In the genomic region with DNA sequence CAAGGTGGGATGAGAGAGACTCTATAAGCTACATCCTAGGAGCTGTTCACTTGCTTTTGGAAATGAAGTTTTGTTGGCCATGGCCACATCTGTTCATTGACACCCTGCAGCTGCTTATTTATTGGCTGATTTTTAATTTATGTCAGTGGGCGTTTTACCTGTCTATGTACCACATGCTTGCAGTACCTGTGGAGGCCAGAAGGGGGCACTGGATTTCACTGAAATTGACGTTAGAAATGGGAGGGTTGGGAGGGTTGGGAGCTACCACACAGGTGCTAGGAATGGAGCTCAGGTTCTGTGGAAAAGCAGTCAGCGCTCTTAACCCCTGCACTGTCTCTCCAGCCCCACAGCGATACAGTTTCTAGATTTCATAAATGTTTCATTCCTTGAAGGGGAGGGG, we compare ENCODE assay signal across 7 mouse cellular contexts.
A peak's percentile ranks its signal among the peaks of the same experiment; 100 is the strongest.
DNase-seq lines count a peak whose midpoint lies in the region; ATAC-seq and TF ChIP-seq lines count a peak whose summit lies in the region.

No protein-coding gene starts in this region.

- 53% methylated on average over 4 of the region's 4 CpGs for WGBS in kidney, embryonic 16.5 days

- H3K36me3 ChIP-seq in kidney, embryonic 16.5 days (ENCODE audit: insufficient read depth, low read length), result no peaks in the 10 kb centered on the region
- no peaks in the 10 kb centered on the region for H3K36me3 ChIP-seq in E14TG2a.4 (ENCODE audit: insufficient read depth, low read length)

- no peak for ATAC-seq in kidney, embryonic 16.5 days (ENCODE audit: low FRiP score, low TSS enrichment)
- no peak for ATAC-seq in activated CD4-positive, CD25-positive, alpha-beta regulatory T cell, adult 4 months

- no peak overlapping the region for H3K4me2 ChIP-seq in kidney, embryonic 16.5 days (replicated peaks; ENCODE audit: low read depth, low read length)

- no peak overlapping the region for H3K9ac ChIP-seq in kidney, embryonic 16.5 days (replicated peaks; ENCODE audit: low read length)

- no peak overlapping the region for H3K4me3 ChIP-seq in kidney, embryonic 16.5 days (ENCODE audit: low read length)
- no peak overlapping the region for H3K4me3 ChIP-seq in E14TG2a.4 (replicated peaks; ENCODE audit: low read length)

- no peak overlapping the region for H3K27ac ChIP-seq in kidney, embryonic 16.5 days (ENCODE audit: low read length)

- no peaks in the 10 kb centered on the region for H3K9me3 ChIP-seq in kidney, embryonic 16.5 days (ENCODE audit: low read length)
- H3K9me3 ChIP-seq in E14TG2a.4 (ENCODE audit: low read length), result no peaks in the 10 kb centered on the region

- H3K27me3 ChIP-seq in kidney, embryonic 16.5 days (ENCODE audit: insufficient read depth, low read length), result no peaks in the 10 kb centered on the region
- no peaks in the 10 kb centered on the region for H3K27me3 ChIP-seq in E14TG2a.4 (ENCODE audit: insufficient read depth, low read length)

- peak; percentile 66 for TF ChIP-seq CTCF in E14TG2a.4 (conservative IDR thresholded peaks at IDR 0.05; ENCODE audit: low read length)

- no peaks in the 10 kb centered on the region for H3K4me1 ChIP-seq in kidney, embryonic 16.5 days (ENCODE audit: insufficient read depth, low read length)
- H3K4me1 ChIP-seq in E14TG2a.4 (replicated peaks; ENCODE audit: low read depth, low read length), result peaks cover 74% of the 10 kb centered on the region

- DNase-seq in kidney, adult 11 months, result peak; percentile 30
- DNase-seq in ES-CJ7 (ENCODE audit: low read depth, low spot score), result peak; percentile 91
- peak; percentile 28 to 72 for DNase-seq in kidney, postnatal 36 days
- DNase-seq in spleen, adult 18-20 months, result no peak

Comparison
In these comparisons a context has a peak if more than half of its experiments do, and no peak if none do; other contexts are left out.
1. DNase-seq: peak in kidney, adult 11 months (single experiment), ES-CJ7 (single experiment) and kidney, postnatal 36 days (2 of 2); none in spleen, adult 18-20 months (0 of 2).